Mouse (Mus musculus) intestine, embryonic 14.5 days (tissue): ENCODE measurements around the gene Gm45808. TPM values are rescaled to one million over a fixed set of nuclear protein-coding genes. Genes with fewer than 3 reads are reported as not detected.
"Not testable (repeated sequence)": the region's sequence is repeated elsewhere in the genome, so short reads cannot be mapped to it uniquely, and the experiment has no call there.

Experiments used
- ATAC-seq: fragments of 200-750 bp; cut with Nextera tagmentation; replicated peaks from 2 replicates; pipeline ENCODE4 v1.8.0; 2017; ENCODE audit warnings: low read depth, moderate number of reproducible peaks, moderate TSS enrichment, moderate library complexity; ENCODE audit not compliant: low FRiP score, low TSS enrichment
- DNase-seq: peaks from one replicate; pipeline ENCODE4 v3.0.0-alpha.2; 2018; ENCODE audit warnings: low spot score
- H3K27ac ChIP-seq: fragments of 300-500 bp; sonication (generic); 2 replicates; pipeline ENCODE4 v1.5.1; 2014; ENCODE audit warnings: low read depth, mild to moderate bottlenecking, control low read depth
- H3K27me3 ChIP-seq: fragments of 300-500 bp; sonication (generic); replicated peaks from 2 replicates; pipeline ENCODE4 v1.6.1; 2014; ENCODE audit warnings: low read length, control low read depth; ENCODE audit not compliant: control insufficient read depth, insufficient read depth
- H3K36me3 ChIP-seq: fragments of 300-500 bp; sonication (generic); 2 replicates; pipeline ENCODE4 v1.6.1; 2014; ENCODE audit warnings: low read length, control low read depth; ENCODE audit not compliant: control insufficient read depth, insufficient read depth
- H3K4me1 ChIP-seq: fragments of 300-500 bp; sonication (generic); replicated peaks from 2 replicates; pipeline ENCODE4 v1.6.1; 2014; ENCODE audit warnings: low read length, control low read depth, mixed read lengths; ENCODE audit not compliant: control insufficient read depth, insufficient read depth
- H3K4me2 ChIP-seq: fragments of 300-500 bp; sonication (generic); 2 replicates; pipeline ENCODE4 v1.6.1; 2014; ENCODE audit warnings: low read length
- H3K4me3 ChIP-seq: fragments of 300-500 bp; sonication (generic); 2 replicates; pipeline ENCODE4 v1.5.1; 2014; ENCODE audit warnings: low read depth, low read length, control low read depth, mixed read lengths
- H3K9ac ChIP-seq: fragments of 300-500 bp; sonication (generic); 2 replicates; pipeline ENCODE4 v1.6.1; 2014; ENCODE audit warnings: mild to moderate bottlenecking, low read length
- H3K9me3 ChIP-seq: fragments of 300-500 bp; sonication (generic); 2 replicates; pipeline ENCODE4 v1.6.1; 2016; ENCODE audit warnings: low read length, control low read depth; ENCODE audit not compliant: control insufficient read depth
- whole genome bisulfite sequencing: fragments of 180-500 bp; shearing (Covaris S2); extraction: QIAGEN DNeasy Blood & Tissue Kit; methylation state at CpG from one replicate; pipeline ENCODE4 v1.1.7; 2014; 5-methylcytosine and 5-hydroxymethylcytosine counted together
- polyA plus RNA-seq: library from polyadenylated mRNA; unstranded; fragments of >200 nt; fragmentation: Nextera tagmentation; extraction: Ambion mirVana; gene quantifications from 2 replicates; pipeline ENCODE4 v1.2.1, GENCODE M21; 2014

Gm45808 gene
- polyA plus RNA-seq, 1 experiment from 2014 or later: not detected

DNA sequence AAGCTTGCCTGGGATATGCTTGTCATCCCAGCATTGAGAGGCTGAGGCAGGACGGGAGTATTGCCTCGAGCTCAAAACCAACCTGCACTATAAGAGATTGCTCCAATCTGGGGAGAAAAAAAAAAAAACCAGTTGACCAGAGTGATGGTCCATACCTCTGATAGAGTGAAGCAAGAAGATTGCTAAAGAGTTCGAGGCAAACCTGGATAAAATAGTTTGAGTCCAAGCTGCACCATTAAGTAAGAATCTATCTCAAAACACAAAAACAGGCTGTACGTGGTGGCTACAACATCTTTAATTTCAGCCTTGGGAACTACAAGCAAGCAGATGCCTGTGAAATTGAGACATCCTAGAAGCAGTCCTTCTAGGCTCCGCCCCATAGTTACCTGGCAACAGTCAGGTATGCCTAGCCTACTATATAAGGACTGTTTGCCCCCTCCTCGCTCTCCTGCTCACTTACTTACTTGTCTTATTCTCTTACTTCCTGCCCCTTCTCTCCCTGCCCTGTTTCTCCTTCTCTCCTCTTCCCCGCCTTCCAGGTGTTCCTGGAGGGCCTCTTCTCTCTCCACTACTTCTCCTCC lies 19.4 kb downstream of the Gm45808 start:
- H3K27ac ChIP-seq: no peak overlapping the region
- H3K9ac ChIP-seq: no peak overlapping the region
- peaks cover 15% of the 10 kb centered on the region for H3K4me1 ChIP-seq
- ATAC-seq (no peak; the same call in 1 of the 2 replicates), DNase-seq (no peak)
- no peaks in the 10 kb centered on the region for H3K9me3 ChIP-seq
- peaks cover 29% of the 10 kb centered on the region for H3K36me3 ChIP-seq
- no peaks in the 10 kb centered on the region for H3K27me3 ChIP-seq
- H3K4me2 ChIP-seq: peak overlapping the region; percentile 71
- H3K4me3 ChIP-seq: peak overlapping the region; percentile 76
- WGBS: 29% methylated on average over 7 of the region's 7 CpGs

DNA sequence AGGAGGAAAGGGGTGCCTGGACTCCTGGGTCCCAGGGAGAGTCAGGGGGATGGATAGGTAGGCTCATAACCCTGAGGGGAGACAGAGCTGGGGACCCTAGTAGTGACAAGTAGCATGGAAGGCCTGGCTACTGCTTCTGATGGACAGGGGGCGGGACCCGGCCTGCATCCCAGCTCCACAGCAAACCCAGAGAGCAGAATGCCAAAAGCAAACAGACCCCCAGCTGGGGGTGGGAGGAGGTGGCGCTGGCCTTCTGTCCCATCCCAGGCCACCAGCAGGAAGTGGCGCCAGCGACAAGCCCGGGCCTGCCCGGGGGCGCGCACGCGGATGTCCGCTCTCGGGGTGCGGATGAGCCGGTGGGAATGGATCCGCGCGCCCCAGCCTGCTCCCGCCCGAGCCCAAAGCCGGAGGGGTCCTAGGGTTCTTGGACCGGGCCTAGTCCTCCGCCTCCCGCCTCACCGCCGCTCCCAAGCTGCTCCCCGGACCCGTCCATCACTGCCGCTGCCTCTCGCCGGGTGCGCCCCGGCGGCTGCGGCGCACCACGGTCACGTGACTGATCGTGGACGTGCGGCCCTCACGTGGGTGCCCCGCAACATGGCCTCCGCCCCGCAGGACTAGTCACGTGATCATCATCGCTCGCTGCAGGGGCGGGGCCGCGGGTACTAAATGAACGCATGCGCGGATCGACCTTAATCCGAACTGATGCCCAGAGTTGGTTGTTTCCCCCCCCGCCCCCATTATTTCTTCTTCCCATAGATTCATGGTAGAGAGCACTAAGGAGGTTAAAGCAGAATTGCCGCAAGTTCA lies 20.1 kb downstream of the Gm45808 start, which contains the start of gene Bax:
Bax (minus strand) TSS at position 616 of the 807 bp plus-strand sequence.
- DNase-seq: peak; percentile 94
- Histone ChIP-seq H3K36me3 (peaks cover 29% of the 10 kb centered on the region), H3K4me3 (peak within 1 kb of the TSS; percentile 76), H3K4me2 (peak within 1 kb of the TSS; percentile 89), H3K27me3 (no peaks in the 10 kb centered on the region), H3K9me3 (no peaks in the 10 kb centered on the region), H3K9ac (peak within 1 kb of the TSS; percentile 78), H3K27ac (peak within 1 kb of the TSS; percentile 39), H3K4me1 (peaks cover 22% of the 10 kb centered on the region)
- ATAC-seq: peak; percentile 74
- under 1% methylated on average over 52 of the region's 58 CpGs for WGBS

- no peak for ATAC-seq
- Histone ChIP-seq H3K9ac (peak overlapping the region; percentile 78), H3K27me3 (no peaks in the 10 kb centered on the region), H3K9me3 (no peaks in the 10 kb centered on the region), H3K4me1 (peaks cover 29% of the 10 kb centered on the region), H3K36me3 (peaks cover 29% of the 10 kb centered on the region), H3K27ac (0 out of 2 replicates have a peak overlapping the region, but pooled peaks have one; percentile 39), H3K4me3 (peak overlapping the region; percentile 76), H3K4me2 (peak overlapping the region; percentile 89)
- no peak for DNase-seq
- WGBS: 76% methylated on average over 9 of the region's 9 CpGs
Measured at GRCm38 (mm10) chr7:45465549-45465948, 21.1 kb downstream of the Gm45808 start.

DNA sequence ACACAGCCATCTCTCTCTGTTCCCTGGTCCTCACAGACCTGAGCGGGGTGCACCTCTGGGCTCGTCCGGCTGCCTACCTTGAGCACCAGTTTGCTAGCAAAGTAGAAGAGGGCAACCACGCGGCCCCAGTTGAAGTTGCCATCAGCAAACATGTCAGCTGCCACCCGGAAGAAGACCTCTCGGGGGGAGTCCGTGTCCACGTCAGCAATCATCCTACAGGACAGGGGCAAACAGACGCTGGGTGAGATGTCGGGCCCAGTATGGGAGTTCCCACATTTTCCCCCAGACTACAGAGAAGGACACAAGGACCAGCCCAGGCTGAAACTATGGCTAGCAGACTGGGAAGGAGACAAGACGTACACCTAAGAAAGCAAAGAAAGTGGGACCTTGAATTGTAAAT lies 21.5 kb downstream of the Gm45808 start:
- no peak overlapping the region for H3K27ac ChIP-seq
- 95% methylated on average over 12 of the region's 12 CpGs for WGBS
- 0 out of 2 replicates have a peak overlapping the region, but pooled peaks have one; percentile 76 for H3K4me3 ChIP-seq
- ATAC-seq: no peak
- no peaks in the 10 kb centered on the region for H3K27me3 ChIP-seq
- H3K4me2 ChIP-seq: no peak overlapping the region
- no peaks in the 10 kb centered on the region for H3K9me3 ChIP-seq
- peaks cover 34% of the 10 kb centered on the region for H3K4me1 ChIP-seq
- no peak overlapping the region for H3K9ac ChIP-seq
- no peak for DNase-seq
- H3K36me3 ChIP-seq: peaks cover 29% of the 10 kb centered on the region

DNA sequence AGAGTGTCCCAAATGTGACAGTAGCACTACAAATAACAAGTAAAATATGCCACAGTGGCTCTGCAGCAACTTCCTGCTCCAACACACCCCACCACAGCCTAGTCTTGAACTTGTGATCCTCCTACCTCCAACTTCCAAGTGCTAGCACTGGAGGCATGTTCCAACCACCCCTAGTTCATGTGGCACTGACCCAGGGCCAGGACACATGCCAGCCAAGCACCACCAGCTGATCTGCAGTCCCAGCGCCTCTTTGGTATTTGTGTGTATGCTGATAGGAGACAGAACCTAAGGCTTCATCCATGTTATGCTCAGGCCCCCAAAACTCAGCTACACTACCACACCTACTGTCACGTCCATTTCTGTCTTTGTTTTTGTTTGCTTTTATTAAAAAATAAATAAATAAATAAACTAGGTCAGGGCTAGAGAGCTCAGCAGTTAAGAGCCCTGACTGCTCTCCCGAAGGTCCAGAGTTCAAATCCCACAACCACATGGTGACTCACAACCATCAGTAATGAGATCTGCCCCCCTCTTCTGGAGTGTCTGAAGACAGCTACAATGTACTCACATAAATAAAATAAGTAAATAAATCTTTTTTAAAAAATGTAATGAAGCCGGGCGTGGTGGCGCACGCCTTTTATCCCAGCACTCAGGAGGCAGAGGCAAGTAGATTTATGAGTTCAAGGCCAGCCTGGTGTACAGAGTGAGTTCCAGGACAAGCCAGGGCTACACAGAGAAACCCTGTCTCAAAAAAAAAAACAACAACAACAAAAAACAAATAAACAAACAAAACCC lies 22.4 kb downstream of the Gm45808 start:
- H3K9me3 ChIP-seq: no peaks in the 10 kb centered on the region
- no peaks in the 10 kb centered on the region for H3K27me3 ChIP-seq
- H3K9ac ChIP-seq: no peak overlapping the region
- 93% methylated on average over 7 of the region's 7 CpGs for WGBS
- no peak overlapping the region for H3K27ac ChIP-seq
- DNase-seq (peak; percentile 45), ATAC-seq (no peak)
- no peak overlapping the region for H3K4me3 ChIP-seq
- H3K4me1 ChIP-seq: peaks cover 36% of the 10 kb centered on the region
- peaks cover 29% of the 10 kb centered on the region for H3K36me3 ChIP-seq
- H3K4me2 ChIP-seq: no peak overlapping the region

DNA sequence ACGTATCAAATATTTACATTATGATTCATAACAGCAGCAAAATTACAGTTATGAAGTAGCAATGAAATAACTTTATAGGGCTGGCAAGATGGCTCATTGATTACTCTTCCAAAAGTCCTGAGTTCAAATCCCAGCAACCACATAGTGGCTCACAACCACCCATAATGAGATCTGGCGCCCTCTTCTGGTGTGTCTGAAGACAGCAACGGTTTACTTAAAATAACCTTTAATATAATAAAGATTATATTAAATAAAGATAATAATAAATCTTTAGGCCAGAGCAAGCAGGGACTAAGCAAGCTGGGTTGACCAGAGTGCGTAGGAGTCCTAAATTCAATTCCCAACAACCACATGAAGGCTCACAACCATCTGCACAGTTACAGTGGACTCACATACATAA lies 23.7 kb downstream of the Gm45808 start:
- not testable (repeated sequence) for H3K27me3 ChIP-seq, H3K4me2 ChIP-seq, H3K4me3 ChIP-seq, H3K9me3 ChIP-seq, H3K27ac ChIP-seq, H3K9ac ChIP-seq, ATAC-seq
- 78% methylated on average over 4 of the region's 4 CpGs for WGBS
- peaks cover 39% of the 10 kb centered on the region for H3K36me3 ChIP-seq
- DNase-seq: peak; percentile 38
- H3K4me1 ChIP-seq: peaks cover 39% of the 10 kb centered on the region

GRCm38 (mm10) chr7:45462325-45462724 lies 24.3 kb downstream of the Gm45808 start:
- no peaks in the 10 kb centered on the region for H3K27me3 ChIP-seq
- no peak overlapping the region for H3K4me3 ChIP-seq
- ATAC-seq (no peak), DNase-seq (peak; percentile 48)
- H3K27ac ChIP-seq: no peak overlapping the region
- H3K36me3 ChIP-seq: peaks cover 44% of the 10 kb centered on the region
- peaks cover 44% of the 10 kb centered on the region for H3K4me1 ChIP-seq
- no peak overlapping the region for H3K4me2 ChIP-seq
- H3K9ac ChIP-seq: no peak overlapping the region
- H3K9me3 ChIP-seq: no peaks in the 10 kb centered on the region
- 86% methylated on average over 4 of the region's 4 CpGs for WGBS

DNA sequence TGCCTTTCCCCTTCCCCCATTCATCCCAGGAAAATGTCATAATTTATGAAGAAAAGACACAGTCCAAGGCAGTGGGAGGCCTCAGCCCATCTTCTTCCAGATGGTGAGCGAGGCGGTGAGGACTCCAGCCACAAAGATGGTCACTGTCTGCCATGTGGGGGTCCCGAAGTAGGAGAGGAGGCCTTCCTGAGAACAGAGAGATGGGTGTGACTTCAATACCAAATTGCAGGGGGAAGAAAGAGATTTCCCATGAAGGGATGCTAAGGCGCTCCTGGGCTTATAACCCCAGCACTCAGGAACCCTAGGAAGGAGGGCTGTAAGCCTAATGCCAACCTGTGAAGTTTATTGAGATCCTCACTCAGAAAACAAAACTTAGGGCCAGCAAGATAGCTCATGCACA lies 24.8 kb downstream of the Gm45808 start:
- DNase-seq: no peak
- no peaks in the 10 kb centered on the region for H3K9me3 ChIP-seq
- H3K27me3 ChIP-seq: no peaks in the 10 kb centered on the region
- H3K4me3 ChIP-seq: no peak overlapping the region
- H3K27ac ChIP-seq: peak overlapping the region; percentile 90
- H3K4me1 ChIP-seq: peaks cover 45% of the 10 kb centered on the region
- H3K36me3 ChIP-seq: peaks cover 50% of the 10 kb centered on the region
- WGBS: 75% methylated on average over 4 of the region's 4 CpGs
- no peak overlapping the region for H3K4me2 ChIP-seq
- H3K9ac ChIP-seq: no peak overlapping the region
- ATAC-seq: no peak
